Mouse (Mus musculus): ENCODE measurements at regions not wholly inside any gene's neighbourhood (a gene's known extent, or its start where the extent isn't known, plus 50 kb on each side); places are given as distances from the start of the nearest gene placed in this dataset.
A peak's percentile ranks its signal among the peaks of the same experiment; 100 is the strongest.

- no peak for DNase-seq (ENCODE audit: low spot score)
Measured at GRCm38 (mm10) chr13:32649982-32650381, 133.8 kb downstream of the Mylk4 start.

- no peak for DNase-seq (ENCODE audit: low spot score)
Measured at GRCm38 (mm10) chr13:32643030-32643750, 140.6 kb downstream of the Mylk4 start.

- no peak for DNase-seq (ENCODE audit: low spot score)
Measured at GRCm38 (mm10) chr13:32640941-32641340, 142.8 kb downstream of the Mylk4 start.

GRCm38 (mm10) chr13:32630122-32630732, 153.5 kb downstream of the Mylk4 start:
- peak; percentile 21 for DNase-seq (ENCODE audit: low spot score)

GRCm38 (mm10) chr13:32613916-32614315, 169.8 kb downstream of the Mylk4 start:
- no peak for DNase-seq (ENCODE audit: low spot score)

- DNase-seq (ENCODE audit: low spot score), result no peak
Measured at GRCm38 (mm10) chr13:32611551-32612295, 172.0 kb downstream of the Mylk4 start.

GRCm38 (mm10) chr13:32610970-32611369, 172.8 kb downstream of the Mylk4 start:
- DNase-seq (ENCODE audit: low spot score), result no peak

GRCm38 (mm10) chr13:32608413-32608812, 175.3 kb downstream of the Mylk4 start:
- no peak for DNase-seq (ENCODE audit: low spot score)

GRCm38 (mm10) chr13:32603925-32604590, 179.7 kb downstream of the Mylk4 start:
- DNase-seq (ENCODE audit: low spot score), result no peak

- peak; percentile 7 for DNase-seq (ENCODE audit: low spot score)
Measured at GRCm38 (mm10) chr13:32601315-32601714, 182.4 kb downstream of the Mylk4 start.

GRCm38 (mm10) chr13:32593611-32594010, 190.1 kb downstream of the Mylk4 start:
- no peak for DNase-seq (ENCODE audit: low spot score)

- no peak for DNase-seq (ENCODE audit: low spot score)
Measured at GRCm38 (mm10) chr13:32593131-32593530, 190.6 kb downstream of the Mylk4 start.

- no peak for DNase-seq (ENCODE audit: low spot score)
Measured at GRCm38 (mm10) chr13:32581598-32581997, 202.2 kb downstream of the Mylk4 start.

- no peak for DNase-seq (ENCODE audit: low spot score)
Measured at GRCm38 (mm10) chr13:32567850-32568249, 215.9 kb downstream of the Mylk4 start.

GRCm38 (mm10) chr13:32560666-32561065, 222.1 kb upstream of the Gmds start:
- no peak for DNase-seq (ENCODE audit: low spot score)

- no peak for DNase-seq (ENCODE audit: low spot score)
Measured at GRCm38 (mm10) chr13:32556396-32556795, 217.9 kb upstream of the Gmds start.

GRCm38 (mm10) chr13:32555064-32555463, 216.5 kb upstream of the Gmds start:
- no peak for DNase-seq (ENCODE audit: low spot score)

- no peak for DNase-seq (ENCODE audit: low spot score)
Measured at GRCm38 (mm10) chr13:32554601-32555000, 216.1 kb upstream of the Gmds start.

GRCm38 (mm10) chr13:32553136-32553535, 214.6 kb upstream of the Gmds start:
- DNase-seq (ENCODE audit: low spot score), result no peak

- no peak for DNase-seq (ENCODE audit: low spot score)
Measured at GRCm38 (mm10) chr13:32550113-32550512, 211.6 kb upstream of the Gmds start.

- DNase-seq (ENCODE audit: low spot score), result no peak
Measured at GRCm38 (mm10) chr13:32547126-32547525, 208.6 kb upstream of the Gmds start.

Data from heart, adult 8-10 months (tissue).